9 mouse cellular contexts compared by ENCODE assay signal in genomic region chr4:148908214-148908681, GRCm38 (mm10).
DNase-seq lines count a peak whose midpoint lies in the region; ATAC-seq and TF ChIP-seq lines count a peak whose summit lies in the region.
"Had no signal": no experiment of that assay in that cellular context is flagged by ENCODE, and none has a peak within 500 bp of the region (broad histone marks: within the 10 kb centered on the region; RNA-seq: fewer than 3 reads in every experiment).

No protein-coding gene starts in this region.

- no peaks in the 10 kb centered on the region for H3K36me3 ChIP-seq in hindbrain, embryonic 11.5 days (ENCODE audit: control insufficient read depth, insufficient read depth, low read length)
- no peaks in the 10 kb centered on the region for H3K36me3 ChIP-seq in hindbrain, embryonic 12.5 days
- no peaks in the 10 kb centered on the region for H3K36me3 ChIP-seq in ES-E14 (ENCODE audit: control insufficient read depth, insufficient read depth, low read length, poor library complexity, severe bottlenecking)

- in situ Hi-C loops in ES-E14 (cut with MboI; ENCODE audit: low sequenced_read_pairs in 2 of 2, unreplicated experiment in 2 of 2): no loop called here

- 69% methylated on average over 11 of the region's 11 CpGs for WGBS in hindbrain, embryonic 11.5 days
- WGBS in hindbrain, embryonic 12.5 days: 55% methylated on average over 11 of the region's 11 CpGs

- H3K27ac ChIP-seq in hindbrain, embryonic 11.5 days (ENCODE audit: low read depth, low read length): no peak overlapping the region
- H3K27ac ChIP-seq in hindbrain, embryonic 12.5 days: no peak overlapping the region
- H3K27ac ChIP-seq in ES-E14 (ENCODE audit: insufficient read depth, low read depth, low read length, poor library complexity, severe bottlenecking): no peak overlapping the region

- no peaks in the 10 kb centered on the region for H3K9me3 ChIP-seq in hindbrain, embryonic 11.5 days (ENCODE audit: control insufficient read depth, low read length)
- no peaks in the 10 kb centered on the region for H3K9me3 ChIP-seq in hindbrain, embryonic 12.5 days (replicated peaks)
- H3K9me3 ChIP-seq in ES-E14 (ENCODE audit: control insufficient read depth, insufficient read depth, low read depth, low read length): no peaks in the 10 kb centered on the region
- H3K9me3 ChIP-seq: megakaryocyte, embryonic 14.5 days had no signal

- peaks cover 6% of the 10 kb centered on the region; the same call in 1 of the 2 replicates for H3K4me1 ChIP-seq in hindbrain, embryonic 11.5 days (replicated peaks; ENCODE audit: control insufficient read depth, insufficient read depth, low read length)
- peaks cover 72% of the 10 kb centered on the region for H3K4me1 ChIP-seq in hindbrain, embryonic 12.5 days
- H3K4me1 ChIP-seq in ES-E14 (ENCODE audit: control insufficient read depth in 2 of 2, insufficient read depth in 2 of 2, low read length in 2 of 2, poor library complexity in 1 of 2): peaks cover 5 to 23% of the 10 kb centered on the region in 2 experiments; a peak in 3 of 4 replicates
- H3K4me1 ChIP-seq: megakaryocyte, embryonic 14.5 days had no signal

- peak; percentile 36; the same call in 1 of the 2 replicates for ATAC-seq in hindbrain, embryonic 11.5 days (ENCODE audit: low FRiP score)
- no peak for ATAC-seq in hindbrain, embryonic 12.5 days (ENCODE audit: low FRiP score)
- ATAC-seq in megakaryocyte, adult 5-6 weeks (ENCODE audit: poor library complexity, severe bottlenecking): peak; percentile 29; the same call in 1 of the 2 replicates

- peak; percentile 36 for DNase-seq in hindbrain, embryonic 11.5 days (ENCODE audit: low spot score)
- peak; percentile 45 for DNase-seq in ES-E14 (ENCODE audit: low read depth, low spot score)
- peak; percentile 90 for DNase-seq in forelimb bud, embryonic 11.5 days (ENCODE audit: low read depth, low spot score)
- DNase-seq in right cerebral cortex, postnatal 14 days: no peak
- no peak for DNase-seq in gastrocnemius, postnatal 14 days
- no peak for DNase-seq in gastrocnemius, adult 8-10 months (ENCODE audit: low spot score in 2 of 2)

- H3K9ac ChIP-seq in hindbrain, embryonic 11.5 days (ENCODE audit: low read depth, low read length): no peak overlapping the region
- no peak overlapping the region for H3K9ac ChIP-seq in hindbrain, embryonic 12.5 days
- H3K9ac ChIP-seq in ES-E14 (ENCODE audit: insufficient read depth, low read depth, low read length, poor library complexity, severe bottlenecking): peak overlapping the region; percentile 18; the same call in 1 of the 2 replicates

- peaks cover 36% of the 10 kb centered on the region for H3K27me3 ChIP-seq in hindbrain, embryonic 11.5 days (ENCODE audit: control insufficient read depth, insufficient read depth, low read length)
- H3K27me3 ChIP-seq in hindbrain, embryonic 12.5 days: peaks cover 72% of the 10 kb centered on the region

- no peak overlapping the region for H3K4me2 ChIP-seq in hindbrain, embryonic 11.5 days (replicated peaks; ENCODE audit: low read depth, low read length)
- H3K4me2 ChIP-seq in hindbrain, embryonic 12.5 days (replicated peaks): no peak overlapping the region

- no peak overlapping the region for H3K4me3 ChIP-seq in hindbrain, embryonic 11.5 days (ENCODE audit: low read depth, low read length)
- H3K4me3 ChIP-seq in hindbrain, embryonic 12.5 days: no peak overlapping the region
- H3K4me3 ChIP-seq in ES-E14 (ENCODE audit: insufficient read depth in 1 of 2, low read depth in 1 of 2, low read length in 2 of 2, poor library complexity in 1 of 2, severe bottlenecking in 1 of 2): peak overlapping the region in 1 of 2 experiments; percentile 11; a peak in 1 of 4 replicates
- H3K4me3 ChIP-seq: megakaryocyte, embryonic 14.5 days had no signal

- intact Hi-C loops in gastrocnemius, postnatal 14 days (cut with DNase I; ENCODE audit: low total_unique reads): loop anchor here (5.0 kb wide), 1 partner anchor 166 kb away; no protein-coding TSS in a partner anchor

TF ChIP-seq in ES-E14, 5 proteins besides CTCF, POLR2A, EP300 and RAD21:
- TF ChIP-seq HCFC1 (IDR thresholded peaks at IDR 0.05; ENCODE audit: borderline replicate concordance, insufficient read depth, low read length) (no peak), ZC3H11A (IDR thresholded peaks at IDR 0.05; ENCODE audit: borderline replicate concordance, low read depth, low read length) (no peak), MAFK (IDR thresholded peaks at IDR 0.05; ENCODE audit: insufficient read depth, low read depth, low read length) (no peak; the same call in 1 of the 2 replicates), CHD2 (IDR thresholded peaks at IDR 0.05; ENCODE audit: low read depth, low read length) (no peak), ZNF384 (IDR thresholded peaks at IDR 0.05; ENCODE audit: low read depth, low read length) (no peak)

Comparison
In these comparisons a context has a peak if more than half of its experiments do, and no peak if none do; other contexts are left out.
1. DNase-seq: peak in hindbrain, embryonic 11.5 days (single experiment), ES-E14 (single experiment) and forelimb bud, embryonic 11.5 days (single experiment); none in right cerebral cortex, postnatal 14 days (single experiment), gastrocnemius, postnatal 14 days (single experiment) and gastrocnemius, adult 8-10 months (0 of 2).